In genomic region chr17:30559536-30559935, GRCm38 (mm10) we compare ENCODE assay signal across 9 mouse cellular contexts. TPM values are rescaled to one million over a fixed set of nuclear protein-coding genes. Genes with fewer than 3 reads are reported as not detected.
DNase-seq lines count a peak whose midpoint lies in the region; ATAC-seq lines count a peak whose summit lies in the region.
"Had no signal": no experiment of that assay in that cellular context is flagged by ENCODE, and none has a peak within 500 bp of the region (broad histone marks: within the 10 kb centered on the region; RNA-seq: fewer than 3 reads in every experiment).

No protein-coding gene starts in this region.

- no peaks in the 10 kb centered on the region for H3K9me3 ChIP-seq in heart, embryonic 12.5 days (replicated peaks)
- H3K9me3 ChIP-seq: embryonic facial prominence, embryonic 12.5 days had no signal

- no peaks in the 10 kb centered on the region for H3K36me3 ChIP-seq in heart, embryonic 12.5 days
- H3K36me3 ChIP-seq: embryonic facial prominence, embryonic 12.5 days had no signal

- DNase-seq in heart, adult 18-20 months = peak; percentile 52 to 84
- peak; percentile 52 for DNase-seq in urinary bladder, postnatal 25 days (ENCODE audit: low spot score)
- DNase-seq in urinary bladder, postnatal 10 days (ENCODE audit: low spot score) = no peak
- DNase-seq in cerebellum, postnatal 10 days = peak; percentile 73 to 74
- peak; percentile 75 for DNase-seq in heart, postnatal 4 days
- peak; percentile 68 to 83 for DNase-seq in thymus, adult 18-20 months

- H3K4me1 ChIP-seq in heart, embryonic 12.5 days (replicated peaks) = peaks cover 5% of the 10 kb centered on the region

- H3K27ac ChIP-seq in heart, embryonic 12.5 days (ENCODE audit: poor library complexity, severe bottlenecking) = no peak overlapping the region
- H3K27ac ChIP-seq: embryonic facial prominence, embryonic 12.5 days had no signal

- 41% methylated on average over 3 of the region's 3 CpGs for WGBS in heart, embryonic 12.5 days

- no peaks in the 10 kb centered on the region for H3K27me3 ChIP-seq in heart, embryonic 12.5 days (replicated peaks)
- H3K27me3 ChIP-seq: embryonic facial prominence, embryonic 12.5 days had no signal

- H3K4me3 ChIP-seq in heart, embryonic 12.5 days = no peak overlapping the region
- H3K4me3 ChIP-seq: embryonic facial prominence, embryonic 12.5 days had no signal

- H3K9ac ChIP-seq in heart, embryonic 12.5 days = no peak overlapping the region
- H3K9ac ChIP-seq: embryonic facial prominence, embryonic 12.5 days had no signal

- no peak for ATAC-seq in heart, embryonic 12.5 days (ENCODE audit: insufficient number of reproducible peaks, low FRiP score)
- peak; percentile 85 for ATAC-seq in megakaryocyte, adult 5-6 weeks (ENCODE audit: poor library complexity, severe bottlenecking)

- H3K4me2 ChIP-seq in heart, embryonic 12.5 days = no peak overlapping the region
- H3K4me2 ChIP-seq: embryonic facial prominence, embryonic 12.5 days had no signal

RNA-seq across cellular contexts. Expression of gene Btbd9, which starts 16.8 kb away (rescaled TPM):
- total RNA-seq in heart, adult 18-20 months (2021) = 10 to 100 TPM; 20.7 to 21.7 TPM
- 41.3 and 42.0 TPM in 2 replicates for polyA plus RNA-seq in heart, embryonic 12.5 days (2016; fragmentation: Nextera tagmentation; extraction: Ambion mirVana)
- total RNA-seq in heart, postnatal 4 days (2021) = 10 to 100 TPM; 40.6 to 40.9 TPM
- total RNA-seq in megakaryocyte, adult 5-6 weeks (2015) = 16.3 and 21.0 TPM in 2 replicates
- 12.6 and 15.5 TPM in 2 replicates for total RNA-seq in megakaryocyte, adult 5-6 weeks (2017)
